Mouse (Mus musculus) G1E (cell line): Measurements from ENCODE around the gene Csnk2b. TPM values are rescaled to one million over a fixed set of nuclear protein-coding genes. Genes with fewer than 3 reads are reported as not detected.

Source experiments
- ATAC-seq: 2 replicates; pipeline ENCODE4 v1.8.0; 2016; ENCODE audit warnings: mild to moderate bottlenecking; ENCODE audit not compliant: insufficient number of reproducible peaks, poor library complexity, low FRiP score, severe bottlenecking; ENCODE audit errors: extremely low read depth
- DNase-seq: peaks from one replicate; pipeline ENCODE4 v3.0.0; 2012; ENCODE audit warnings: low spot score
- H3K27me3 ChIP-seq: 2 replicates; pipeline ENCODE4 v1.6.1; 2012; ENCODE audit warnings: mild to moderate bottlenecking, low read length, inconsistent platforms; ENCODE audit not compliant: insufficient read depth
- H3K36me3 ChIP-seq: replicated peaks from 2 replicates; pipeline ENCODE3; 2012; ENCODE audit warnings: mild to moderate bottlenecking, inconsistent platforms
- H3K4me1 ChIP-seq: 2 replicates; pipeline ENCODE4 v1.6.1; 2012; ENCODE audit warnings: low read depth, low read length, inconsistent platforms, mixed read lengths; ENCODE audit not compliant: insufficient read depth
- H3K4me3 ChIP-seq: 2 replicates; pipeline ENCODE4 v1.5.1; 2012; ENCODE audit warnings: low read depth, mild to moderate bottlenecking, inconsistent platforms, low read length, moderate library complexity, mixed read lengths
- H3K9me3 ChIP-seq: replicated peaks from 2 replicates; pipeline ENCODE4 v1.6.1; 2012; ENCODE audit warnings: inconsistent platforms
- CTCF ChIP-seq: IDR thresholded peaks from 2 replicates; pipeline ENCODE4 v1.5.1; 2012; ENCODE audit warnings: low read depth, low read length, inconsistent platforms, mixed read lengths
- GATA1 ChIP-seq: IDR thresholded peaks from 2 replicates; pipeline ENCODE4 v1.6.1; 2012; ENCODE audit warnings: borderline replicate concordance, low read length, inconsistent platforms, mixed read lengths
- GATA2 ChIP-seq: IDR thresholded peaks from 2 replicates; pipeline ENCODE4 v1.6.1; 2012; ENCODE audit warnings: low read depth, low read length, inconsistent platforms, borderline replicate concordance
- POLR2AphosphoS5 ChIP-seq: IDR thresholded peaks from 2 replicates; pipeline ENCODE4 v1.6.1; 2012; ENCODE audit warnings: low read depth, low read length, inconsistent platforms; ENCODE audit not compliant: insufficient replicate concordance
- TAL1 ChIP-seq: conservative IDR thresholded peaks from 2 replicates; pipeline ENCODE4 v1.6.1; 2012; ENCODE audit warnings: low read depth, low read length, inconsistent platforms, mixed read lengths
- polyA plus RNA-seq: library from polyadenylated mRNA; stranded (reverse); fragments of >175 nt; gene quantifications from 2 replicates; pipeline ENCODE4 v1.2.3, GENCODE M21; 2012
- total RNA-seq, 2 experiments: library from RNA; stranded (forward) in 1 of 2; stranded (reverse) in 1 of 2; fragments of 200-1000 nt in 1 of 2; fragments of >200 nt in 1 of 2; fragmentation: Nextera tagmentation in 1 of 2; gene quantifications; 2 replicates each; pipeline ENCODE4 v1.2.3; 2014 to 2017

The Csnk2b gene
- total and polyA plus RNA-seq, 3 experiments: 79.6 to 466 (median 460) TPM

DNA sequence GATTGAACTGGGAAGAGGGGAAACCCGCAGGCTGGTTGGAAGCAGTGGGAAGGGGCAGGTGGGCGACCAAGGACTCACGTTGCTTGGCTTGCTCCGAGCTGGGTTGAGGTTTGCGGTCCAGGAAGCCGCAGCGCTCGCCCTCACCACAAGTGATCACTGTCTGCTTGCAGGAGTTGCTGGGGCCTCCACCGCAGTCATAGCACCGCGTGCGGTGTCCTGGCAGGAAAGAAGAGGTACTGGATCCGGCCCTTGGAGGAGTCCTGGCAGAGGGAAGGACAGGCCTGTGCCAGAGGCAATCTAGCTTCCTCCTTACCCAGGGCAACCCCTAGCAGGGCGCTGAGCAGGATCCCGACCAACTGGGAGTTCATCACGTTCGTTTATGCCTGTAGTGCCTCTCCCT is 47.8 kb downstream of the Csnk2b start:
- Histone ChIP-seq H3K4me1 (peaks cover 43% of the 10 kb centered on the region), H3K36me3 (no peaks in the 10 kb centered on the region), H3K27me3 (peaks cover 21% of the 10 kb centered on the region), H3K9me3 (no peaks in the 10 kb centered on the region), H3K4me3 (peak overlapping the region; percentile 4; the same call in 1 of the 2 replicates)
- no peak for DNase-seq
- TF ChIP-seq CTCF (no peak), TAL1 (no peak), POLR2AphosphoS5 (no peak), GATA2 (no peak), GATA1 (no peak)
- ATAC-seq: no peak

DNA sequence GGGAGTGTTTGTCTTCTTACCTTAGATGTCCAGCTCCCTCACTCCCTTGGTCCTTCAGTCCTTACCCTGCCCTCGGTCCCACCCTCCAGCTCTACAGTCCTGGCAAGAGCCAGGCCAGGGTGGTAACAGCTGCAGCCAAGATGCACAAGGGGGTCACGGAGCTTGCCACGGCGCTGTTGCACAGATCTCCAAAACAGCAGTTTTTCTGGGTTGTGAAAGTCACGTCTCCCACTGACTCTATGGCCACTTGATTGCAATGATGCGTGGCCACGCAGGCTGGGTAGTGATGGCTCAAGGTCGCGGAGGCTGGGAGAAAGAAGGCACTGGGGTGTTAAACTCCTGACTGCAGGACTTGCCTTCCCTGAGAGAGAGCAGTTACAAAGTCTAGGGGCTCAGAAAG is 50.4 kb downstream of the Csnk2b start:
- TF ChIP-seq CTCF (no peak), POLR2AphosphoS5 (no peak)
- ATAC-seq (no peak), DNase-seq (no peak)
- no peaks in the 10 kb centered on the region for H3K9me3 ChIP-seq
- H3K4me1 ChIP-seq: peaks cover 26% of the 10 kb centered on the region
- H3K4me3 ChIP-seq: no peak overlapping the region
- H3K27me3 ChIP-seq: peaks cover 39% of the 10 kb centered on the region
- H3K36me3 ChIP-seq: no peaks in the 10 kb centered on the region

DNA sequence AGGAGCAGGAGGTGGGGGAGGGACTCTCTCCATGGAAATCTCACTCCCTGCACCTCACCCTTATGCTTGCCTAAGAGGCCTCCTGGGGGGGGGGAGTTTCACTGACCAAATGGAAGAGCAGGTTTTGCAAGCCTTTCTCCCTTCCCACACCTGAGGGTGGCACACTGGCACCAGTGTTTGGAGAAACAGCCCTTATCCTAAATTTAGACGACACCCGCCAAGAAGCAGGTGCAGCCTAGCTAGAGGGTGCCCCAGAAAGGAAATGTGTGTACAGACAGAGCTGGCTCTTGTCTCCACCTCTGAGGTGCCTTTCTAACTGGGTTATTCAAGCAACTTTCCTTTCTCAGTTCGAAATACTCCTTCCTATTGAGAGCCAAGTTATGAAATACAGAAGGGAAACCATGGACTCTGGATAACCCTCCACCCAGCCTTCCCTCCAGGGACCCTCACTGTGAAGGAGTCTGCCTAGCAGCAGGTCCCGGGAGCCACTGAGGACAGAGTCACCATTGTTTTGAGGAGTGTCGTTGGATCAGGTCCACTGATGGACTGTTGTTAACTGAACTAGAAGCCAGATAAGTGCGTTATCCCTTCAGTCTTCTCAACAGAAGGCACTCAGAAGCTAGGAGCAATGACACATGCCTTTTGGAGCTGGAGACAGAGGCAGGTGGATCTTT is 51.2 kb downstream of the Csnk2b start:
- no peak for ATAC-seq
- TF ChIP-seq TAL1 (no peak), POLR2AphosphoS5 (no peak), GATA1 (no peak), CTCF (no peak), GATA2 (no peak)
- peaks cover 28% of the 10 kb centered on the region for H3K4me1 ChIP-seq
- no peak for DNase-seq
- peaks cover 46% of the 10 kb centered on the region for H3K27me3 ChIP-seq
- no peaks in the 10 kb centered on the region for H3K36me3 ChIP-seq
- no peak overlapping the region for H3K4me3 ChIP-seq
- no peaks in the 10 kb centered on the region for H3K9me3 ChIP-seq

- H3K36me3 ChIP-seq: peaks cover 4% of the 10 kb centered on the region
- H3K4me1 ChIP-seq: peaks cover 36% of the 10 kb centered on the region
- TF ChIP-seq CTCF (no peak), GATA2 (no peak), POLR2AphosphoS5 (no peak), GATA1 (no peak)
- no peak overlapping the region for H3K4me3 ChIP-seq
- H3K27me3 ChIP-seq: peaks cover 57% of the 10 kb centered on the region
- H3K9me3 ChIP-seq: no peaks in the 10 kb centered on the region
- ATAC-seq (no peak), DNase-seq (no peak)
Measured at GRCm38 (mm10) chr17:35068213-35068914, 53.5 kb downstream of the Csnk2b start.

Other genes starting within 250 kb of the Csnk2b start
Only the 20 nearest of the 42 such genes appear.
- gene Msh5, start 75.3 kb downstream of the Csnk2b start, total RNA-seq (2014; fragmentation: Nextera tagmentation): 41.7 and 45.5 TPM in 2 replicates
- gene Msh5, start 75.3 kb downstream of the Csnk2b start, total RNA-seq (2017): 11.8 and 12.4 TPM in 2 replicates
- 11.3 and 11.5 TPM in 2 replicates for gene Msh5, start 75.3 kb downstream of the Csnk2b start, polyA plus RNA-seq
- gene Clic1, start 72.1 kb downstream of the Csnk2b start, total RNA-seq (2014; fragmentation: Nextera tagmentation): 211 and 218 TPM in 2 replicates
- 562 and 724 TPM in 2 replicates for gene Clic1, start 72.1 kb downstream of the Csnk2b start, total RNA-seq (2017)
- 233 and 258 TPM in 2 replicates for gene Clic1, start 72.1 kb downstream of the Csnk2b start, polyA plus RNA-seq
- gene Ddah2, start 63.0 kb downstream of the Csnk2b start, total RNA-seq (2014; fragmentation: Nextera tagmentation): 52.4 and 70.3 TPM in 2 replicates
- gene Ddah2, start 63.0 kb downstream of the Csnk2b start, total RNA-seq (2017): 179 and 180 TPM in 2 replicates
- 242 and 291 TPM in 2 replicates for gene Ddah2, start 63.0 kb downstream of the Csnk2b start, polyA plus RNA-seq
- gene Ly6g6c, start 56.7 kb downstream of the Csnk2b start, total RNA-seq (2014; fragmentation: Nextera tagmentation): not detected in 2 replicates
- gene Ly6g6c, start 56.7 kb downstream of the Csnk2b start, total RNA-seq (2017): 0.16 TPM in 1 of 2 replicates, not detected in the other
- gene Ly6g6c, start 56.7 kb downstream of the Csnk2b start, polyA plus RNA-seq: not detected in 2 replicates
- not detected in 2 replicates for gene Mpig6b, start 55.9 kb downstream of the Csnk2b start, total RNA-seq (2014; fragmentation: Nextera tagmentation)
- 0.06 TPM in 1 of 2 replicates, not detected in the other for gene Mpig6b, start 55.9 kb downstream of the Csnk2b start, total RNA-seq (2017)
- gene Mpig6b, start 55.9 kb downstream of the Csnk2b start, polyA plus RNA-seq: not detected in 2 replicates
- gene Ly6g6e, start 45.2 kb downstream of the Csnk2b start, total RNA-seq (2014; fragmentation: Nextera tagmentation): not detected in 2 replicates
- gene Ly6g6e, start 45.2 kb downstream of the Csnk2b start, total RNA-seq (2017): not detected in 2 replicates
- gene Ly6g6e, start 45.2 kb downstream of the Csnk2b start, polyA plus RNA-seq: 0.36 TPM in 1 of 2 replicates, not detected in the other
- not detected in 2 replicates for gene Ly6g6d, start 44.0 kb downstream of the Csnk2b start, total RNA-seq (2014; fragmentation: Nextera tagmentation)
- 0.58 TPM in 1 of 2 replicates, not detected in the other for gene Ly6g6d, start 44.0 kb downstream of the Csnk2b start, total RNA-seq (2017)
- gene Ly6g6d, start 44.0 kb downstream of the Csnk2b start, polyA plus RNA-seq: 2.0 and 3.6 TPM in 2 replicates
- gene Ly6g6f, start 36.4 kb downstream of the Csnk2b start, total RNA-seq (2014; fragmentation: Nextera tagmentation): not detected in 2 replicates
- gene Ly6g6f, start 36.4 kb downstream of the Csnk2b start, total RNA-seq (2017): 0.23 and 0.27 TPM in 2 replicates
- gene Ly6g6f, start 36.4 kb downstream of the Csnk2b start, polyA plus RNA-seq: 0.10 and 0.24 TPM in 2 replicates
- 28.9 and 32.3 TPM in 2 replicates for gene Abhd16a, start 32.8 kb downstream of the Csnk2b start, total RNA-seq (2014; fragmentation: Nextera tagmentation)
- 35.6 and 50.0 TPM in 2 replicates for gene Abhd16a, start 32.8 kb downstream of the Csnk2b start, total RNA-seq (2017)
- 80.6 and 97.0 TPM in 2 replicates for gene Abhd16a, start 32.8 kb downstream of the Csnk2b start, polyA plus RNA-seq
- not detected in 2 replicates for gene Ly6g5c, start 13.8 kb downstream of the Csnk2b start, total RNA-seq (2014; fragmentation: Nextera tagmentation)
- gene Ly6g5c, start 13.8 kb downstream of the Csnk2b start, total RNA-seq (2017): not detected in 2 replicates
- gene Ly6g5c, start 13.8 kb downstream of the Csnk2b start, polyA plus RNA-seq: not detected in 2 replicates
- gene Ly6g5b, start 6.6 kb downstream of the Csnk2b start, total RNA-seq (2014; fragmentation: Nextera tagmentation): not detected in 2 replicates
- gene Ly6g5b, start 6.6 kb downstream of the Csnk2b start, total RNA-seq (2017): 0.82 and 0.93 TPM in 2 replicates
- gene Ly6g5b, start 6.6 kb downstream of the Csnk2b start, polyA plus RNA-seq: 0.10 and 0.12 TPM in 2 replicates
- 38.0 and 45.9 TPM in 2 replicates for gene Gpank1, start 598 bp downstream of the Csnk2b start, total RNA-seq (2014; fragmentation: Nextera tagmentation)
- gene Gpank1, start 598 bp downstream of the Csnk2b start, total RNA-seq (2017): 49.0 and 54.0 TPM in 2 replicates
- 87.0 and 99.4 TPM in 2 replicates for gene Gpank1, start 598 bp downstream of the Csnk2b start, polyA plus RNA-seq
- 5.9 and 9.3 TPM in 2 replicates for gene D17H6S53E, start 4.3 kb upstream of the Csnk2b start, total RNA-seq (2014; fragmentation: Nextera tagmentation)
- 22.1 and 24.1 TPM in 2 replicates for gene D17H6S53E, start 4.3 kb upstream of the Csnk2b start, total RNA-seq (2017)
- 12.5 and 12.8 TPM in 2 replicates for gene D17H6S53E, start 4.3 kb upstream of the Csnk2b start, polyA plus RNA-seq
- not detected in 2 replicates for gene Apom, start 10.0 kb upstream of the Csnk2b start, total RNA-seq (2014; fragmentation: Nextera tagmentation)
- gene Apom, start 10.0 kb upstream of the Csnk2b start, total RNA-seq (2017): 0.22 and 0.23 TPM in 2 replicates
- gene Apom, start 10.0 kb upstream of the Csnk2b start, polyA plus RNA-seq: 0.10 and 0.11 TPM in 2 replicates
- gene Bag6, start 13.1 kb upstream of the Csnk2b start, total RNA-seq (2014; fragmentation: Nextera tagmentation): 160 and 182 TPM in 2 replicates
- gene Bag6, start 13.1 kb upstream of the Csnk2b start, total RNA-seq (2017): 60.7 and 69.5 TPM in 2 replicates
- gene Bag6, start 13.1 kb upstream of the Csnk2b start, polyA plus RNA-seq: 686 and 799 TPM in 2 replicates
- 773 and 873 TPM in 2 replicates for gene Prrc2a, start 42.8 kb upstream of the Csnk2b start, total RNA-seq (2014; fragmentation: Nextera tagmentation)
- gene Prrc2a, start 42.8 kb upstream of the Csnk2b start, total RNA-seq (2017): 35.3 and 36.8 TPM in 2 replicates
- 1,534 and 1,682 TPM in 2 replicates for gene Prrc2a, start 42.8 kb upstream of the Csnk2b start, polyA plus RNA-seq
- 3.1 TPM in 1 of 2 replicates, not detected in the other for gene Aif1, start 54.0 kb upstream of the Csnk2b start, total RNA-seq (2014; fragmentation: Nextera tagmentation)
- gene Aif1, start 54.0 kb upstream of the Csnk2b start, total RNA-seq (2017): 2.1 and 3.2 TPM in 2 replicates
- gene Aif1, start 54.0 kb upstream of the Csnk2b start, polyA plus RNA-seq: 0.17 TPM in 1 of 2 replicates, not detected in the other
- gene Lst1, start 66.4 kb upstream of the Csnk2b start, total RNA-seq (2014; fragmentation: Nextera tagmentation): 81.9 and 91.5 TPM in 2 replicates
- 391 and 521 TPM in 2 replicates for gene Lst1, start 66.4 kb upstream of the Csnk2b start, total RNA-seq (2017)
- 7.1 and 8.0 TPM in 2 replicates for gene Lst1, start 66.4 kb upstream of the Csnk2b start, polyA plus RNA-seq
- gene Ltb, start 72.4 kb upstream of the Csnk2b start, total RNA-seq (2014; fragmentation: Nextera tagmentation): not detected in 2 replicates
- gene Ltb, start 72.4 kb upstream of the Csnk2b start, total RNA-seq (2017): 0.99 and 1.2 TPM in 2 replicates
- 0.45 and 0.78 TPM in 2 replicates for gene Ltb, start 72.4 kb upstream of the Csnk2b start, polyA plus RNA-seq
- 0.68 TPM in 1 of 2 replicates, not detected in the other for gene Tnf, start 80.0 kb upstream of the Csnk2b start, total RNA-seq (2014; fragmentation: Nextera tagmentation)
- gene Tnf, start 80.0 kb upstream of the Csnk2b start, total RNA-seq (2017): 1.4 and 1.5 TPM in 2 replicates
- gene Tnf, start 80.0 kb upstream of the Csnk2b start, polyA plus RNA-seq: 0.04 TPM in 1 of 2 replicates, not detected in the other